Mouse (Mus musculus): ENCODE results near the gene Map3k20.

The Map3k20 gene

GRCm38 (mm10) chr2:72281971-72282370 lies 3.5 kb upstream of the Map3k20 start:
- no peak for DNase-seq

GRCm38 (mm10) chr2:72282733-72283132 lies 2.7 kb upstream of the Map3k20 start:
- DNase-seq = no peak

- DNase-seq = no peak
These were observed 748 bp upstream of the Map3k20 start for GRCm38 (mm10) chr2:72284689-72285088.

- DNase-seq = no peak
These were observed 638 bp downstream of the Map3k20 start for GRCm38 (mm10) chr2:72285888-72286661.

- no peak for DNase-seq
These were observed 1.7 kb downstream of the Map3k20 start for GRCm38 (mm10) chr2:72287142-72287541.

GRCm38 (mm10) chr2:72288932-72289534 lies 3.6 kb downstream of the Map3k20 start:
- DNase-seq = no peak

- DNase-seq = no peak
These were observed 5.7 kb downstream of the Map3k20 start for GRCm38 (mm10) chr2:72291103-72291502.

GRCm38 (mm10) chr2:72292573-72292972 lies 7.1 kb downstream of the Map3k20 start:
- DNase-seq = no peak

- DNase-seq = no peak
These were observed 9.6 kb downstream of the Map3k20 start for GRCm38 (mm10) chr2:72294994-72295393.

GRCm38 (mm10) chr2:72296984-72297715 lies 11.7 kb downstream of the Map3k20 start:
- no peak for DNase-seq

- DNase-seq = no peak
These were observed 12.3 kb downstream of the Map3k20 start for GRCm38 (mm10) chr2:72297716-72298082.

- DNase-seq = no peak
These were observed 13.0 kb downstream of the Map3k20 start for GRCm38 (mm10) chr2:72298406-72298805.

- DNase-seq = no peak
These were observed 15.9 kb downstream of the Map3k20 start for GRCm38 (mm10) chr2:72301194-72301916.

- DNase-seq = no peak
These were observed 20.3 kb downstream of the Map3k20 start for GRCm38 (mm10) chr2:72305738-72306137.

- DNase-seq = no peak
These were observed 22.9 kb downstream of the Map3k20 start for GRCm38 (mm10) chr2:72308351-72308750.

- no peak for DNase-seq
These were observed 23.5 kb downstream of the Map3k20 start for GRCm38 (mm10) chr2:72308981-72309380.

GRCm38 (mm10) chr2:72311486-72311885 lies 26.0 kb downstream of the Map3k20 start:
- no peak for DNase-seq

- no peak for DNase-seq
These were observed 27.9 kb downstream of the Map3k20 start for GRCm38 (mm10) chr2:72313312-72313711.

GRCm38 (mm10) chr2:72318421-72318820 lies 33.0 kb downstream of the Map3k20 start:
- no peak for DNase-seq

- no peak for DNase-seq
These were observed 33.8 kb downstream of the Map3k20 start for GRCm38 (mm10) chr2:72319028-72319798.

- DNase-seq = no peak
These were observed 35.2 kb downstream of the Map3k20 start for GRCm38 (mm10) chr2:72320661-72321060.

- no peak for DNase-seq
These were observed 36.2 kb downstream of the Map3k20 start for GRCm38 (mm10) chr2:72321591-72321990.

All from right cerebral cortex, adult 18-20 months (tissue).